Mouse (Mus musculus) forebrain, postnatal 0 days (tissue): Measurements from ENCODE around the gene Fbf1. TPM values are rescaled to one million over a fixed set of nuclear protein-coding genes. Genes with fewer than 3 reads are reported as not detected.
"Not testable (repeated sequence)": the region's sequence is repeated elsewhere in the genome, so short reads cannot be mapped to it uniquely, and the experiment has no call there.

Experiments
- ATAC-seq: fragments of 200-750 bp; cut with Nextera tagmentation; 2 replicates; pipeline ENCODE4 v1.8.0; 2017; ENCODE audit warnings: mild to moderate bottlenecking, moderate library complexity
- DNase-seq: peaks from one replicate; pipeline ENCODE4 v3.0.0-alpha.2; 2015
- H3K27ac ChIP-seq: fragments of 300-500 bp; sonication (generic); 2 replicates; pipeline ENCODE4 v1.5.1; 2014; ENCODE audit warnings: low read depth, mild to moderate bottlenecking, antibody characterized with exemption, low read length, moderate library complexity, mixed read lengths
- H3K27me3 ChIP-seq: fragments of 300-500 bp; sonication (generic); 2 replicates; pipeline ENCODE4 v1.6.1; 2014; ENCODE audit warnings: mild to moderate bottlenecking, low read length, mixed read lengths; ENCODE audit not compliant: insufficient read depth
- H3K36me3 ChIP-seq: fragments of 300-500 bp; sonication (generic); 2 replicates; pipeline ENCODE4 v1.6.1; 2014; ENCODE audit warnings: mild to moderate bottlenecking, moderate library complexity; ENCODE audit not compliant: insufficient read depth
- H3K4me1 ChIP-seq: fragments of 300-500 bp; sonication (generic); 2 replicates; pipeline ENCODE4 v1.6.1; 2014; ENCODE audit warnings: antibody characterized with exemption; ENCODE audit not compliant: insufficient read depth
- H3K4me2 ChIP-seq: fragments of 300-500 bp; sonication (generic); 2 replicates; pipeline ENCODE4 v1.6.1; 2014; ENCODE audit warnings: low read depth, mild to moderate bottlenecking, moderate library complexity
- H3K4me3 ChIP-seq: fragments of 300-500 bp; sonication (generic); 2 replicates; pipeline ENCODE4 v1.5.1; 2014; ENCODE audit warnings: low read depth, low read length, mixed read lengths
- H3K9ac ChIP-seq: fragments of 300-500 bp; sonication (generic); 2 replicates; pipeline ENCODE4 v1.6.1; 2014; ENCODE audit warnings: mild to moderate bottlenecking
- H3K9me3 ChIP-seq: fragments of 300-500 bp; sonication (generic); 2 replicates; pipeline ENCODE4 v1.6.1; 2016; ENCODE audit warnings: low read length
- CTCF ChIP-seq: sonication (generic); IDR thresholded peaks from 2 replicates; pipeline ENCODE4 v1.5.1; 2016; ENCODE audit warnings: antibody characterized with exemption, control low read depth, low read depth
- WGBS: fragments of 180-500 bp; shearing (Covaris S2); extraction: QIAGEN DNeasy Blood & Tissue Kit; methylation state at CpG from one replicate; pipeline ENCODE4 v1.1.7; 2014; 5-methylcytosine and 5-hydroxymethylcytosine counted together
- polyA plus RNA-seq: library from polyadenylated mRNA; unstranded; fragments of >200 nt; fragmentation: Nextera tagmentation; extraction: Ambion mirVana; gene quantifications from 2 replicates; pipeline ENCODE4 v1.2.1, GENCODE M21; 2015
- total RNA-seq: library from RNA; depleted of rRNA; stranded (reverse); fragments of >200 nt; gene quantifications from 2 replicates; pipeline ENCODE4 v1.2.3, GENCODE M21; 2014

The Fbf1 gene
- total and polyA plus RNA-seq, 2 experiments from 2014 or later = 38.2 to 108 TPM

GRCm38 (mm10) chr11:116129993-116130487, 37.9 kb downstream of the Fbf1 start:
- ATAC-seq (peak; percentile 55), DNase-seq (no peak)
- H3K4me1 ChIP-seq = 0 out of 2 replicates have a peak, but pooled peaks cover 4% of the 10 kb centered on the region
- H3K4me3 ChIP-seq = peak overlapping the region; percentile 52
- peaks cover 24% of the 10 kb centered on the region for H3K36me3 ChIP-seq
- H3K9ac ChIP-seq = peak overlapping the region; percentile 71
- TF ChIP-seq CTCF = no peak
- H3K27ac ChIP-seq = peak overlapping the region; percentile 94
- H3K4me2 ChIP-seq = peak overlapping the region; percentile 67
- 33% methylated on average over 8 of the region's 8 CpGs for WGBS
- H3K9me3 ChIP-seq = no peaks in the 10 kb centered on the region
- no peaks in the 10 kb centered on the region for H3K27me3 ChIP-seq

- no peaks in the 10 kb centered on the region for H3K9me3 ChIP-seq
- no peak overlapping the region for H3K4me3 ChIP-seq
- H3K4me1 ChIP-seq = 0 out of 2 replicates have a peak, but pooled peaks cover 4% of the 10 kb centered on the region
- no peak overlapping the region for H3K27ac ChIP-seq
- no peaks in the 10 kb centered on the region for H3K27me3 ChIP-seq
- H3K9ac ChIP-seq = peak overlapping the region; percentile 14; the same call in 1 of the 2 replicates
- 85% methylated on average over 9 of the region's 9 CpGs for WGBS
- 0 out of 2 replicates have a peak overlapping the region, but pooled peaks have one; percentile 67 for H3K4me2 ChIP-seq
- ATAC-seq = no peak
- TF ChIP-seq CTCF = no peak
- DNase-seq = no peak
- H3K36me3 ChIP-seq = peaks cover 16% of the 10 kb centered on the region
Measured at GRCm38 (mm10) chr11:116129091-116129790, 38.7 kb downstream of the Fbf1 start.

- DNase-seq = no peak
Measured at GRCm38 (mm10) chr11:116127986-116128385, 40.0 kb downstream of the Fbf1 start.

GRCm38 (mm10) chr11:116127156-116127980, 40.6 kb downstream of the Fbf1 start, which contains the start of gene Trim47:
TSS of gene Trim47 (minus strand) at chr11:116127210.
- no peak within 1 kb of the TSS for H3K9ac ChIP-seq
- H3K36me3 ChIP-seq = peaks cover 5% of the 10 kb centered on the region; the same call in 1 of the 2 replicates
- ATAC-seq = no peak
- 0 out of 2 replicates have a peak, but pooled peaks cover 4% of the 10 kb centered on the region for H3K4me1 ChIP-seq
- no peak for TF ChIP-seq CTCF
- H3K27me3 ChIP-seq = no peaks in the 10 kb centered on the region
- 28% methylated on average over 23 of the region's 23 CpGs for WGBS
- H3K4me3 ChIP-seq = no peak within 1 kb of the TSS
- no peak within 1 kb of the TSS for H3K4me2 ChIP-seq
- no peak for DNase-seq
- no peaks in the 10 kb centered on the region for H3K9me3 ChIP-seq
- H3K27ac ChIP-seq = no peak within 1 kb of the TSS

More at GRCm38 (mm10) chr11:116127986-116128385, 40.0 kb downstream of the Fbf1 start:
- no peaks in the 10 kb centered on the region for H3K27me3 ChIP-seq
- TF ChIP-seq CTCF = no peak
- H3K27ac ChIP-seq = no peak overlapping the region
- H3K36me3 ChIP-seq = peaks cover 5% of the 10 kb centered on the region; the same call in 1 of the 2 replicates
- ATAC-seq = no peak
- H3K4me2 ChIP-seq = no peak overlapping the region
- no peak overlapping the region for H3K9ac ChIP-seq
- WGBS = 74% methylated on average over 9 of the region's 9 CpGs
- no peaks in the 10 kb centered on the region for H3K9me3 ChIP-seq
- H3K4me1 ChIP-seq = 0 out of 2 replicates have a peak, but pooled peaks cover 4% of the 10 kb centered on the region
- no peak overlapping the region for H3K4me3 ChIP-seq

- Histone ChIP-seq H3K4me3 (no peak overlapping the region), H3K36me3 (peaks cover 5% of the 10 kb centered on the region; the same call in 1 of the 2 replicates), H3K27me3 (no peaks in the 10 kb centered on the region), H3K4me1 (0 out of 2 replicates have a peak, but pooled peaks cover 4% of the 10 kb centered on the region), H3K9ac (no peak overlapping the region), H3K4me2 (no peak overlapping the region), H3K27ac (no peak overlapping the region), H3K9me3 (no peaks in the 10 kb centered on the region)
- WGBS = 95% methylated on average over 15 of the region's 15 CpGs
- TF ChIP-seq CTCF = no peak
- no peak for ATAC-seq
- DNase-seq = no peak
Measured at GRCm38 (mm10) chr11:116126261-116126660, 41.7 kb downstream of the Fbf1 start.

- H3K36me3 ChIP-seq, ATAC-seq, H3K4me3 ChIP-seq, H3K9me3 ChIP-seq, H3K9ac ChIP-seq, H3K27me3 ChIP-seq, DNase-seq, H3K27ac ChIP-seq, H3K4me2 ChIP-seq, H3K4me1 ChIP-seq: not testable (repeated sequence)
- 87% methylated on average over 8 of the region's 8 CpGs for WGBS
Measured at GRCm38 (mm10) chr11:116121731-116122245, 46.2 kb downstream of the Fbf1 start.
